Mouse (Mus musculus): ENCODE measurements at regions not wholly inside any gene's neighbourhood (a gene's known extent, or its start where the extent isn't known, plus 50 kb on each side); places are given as distances from the start of the nearest gene placed in this dataset.

DNA sequence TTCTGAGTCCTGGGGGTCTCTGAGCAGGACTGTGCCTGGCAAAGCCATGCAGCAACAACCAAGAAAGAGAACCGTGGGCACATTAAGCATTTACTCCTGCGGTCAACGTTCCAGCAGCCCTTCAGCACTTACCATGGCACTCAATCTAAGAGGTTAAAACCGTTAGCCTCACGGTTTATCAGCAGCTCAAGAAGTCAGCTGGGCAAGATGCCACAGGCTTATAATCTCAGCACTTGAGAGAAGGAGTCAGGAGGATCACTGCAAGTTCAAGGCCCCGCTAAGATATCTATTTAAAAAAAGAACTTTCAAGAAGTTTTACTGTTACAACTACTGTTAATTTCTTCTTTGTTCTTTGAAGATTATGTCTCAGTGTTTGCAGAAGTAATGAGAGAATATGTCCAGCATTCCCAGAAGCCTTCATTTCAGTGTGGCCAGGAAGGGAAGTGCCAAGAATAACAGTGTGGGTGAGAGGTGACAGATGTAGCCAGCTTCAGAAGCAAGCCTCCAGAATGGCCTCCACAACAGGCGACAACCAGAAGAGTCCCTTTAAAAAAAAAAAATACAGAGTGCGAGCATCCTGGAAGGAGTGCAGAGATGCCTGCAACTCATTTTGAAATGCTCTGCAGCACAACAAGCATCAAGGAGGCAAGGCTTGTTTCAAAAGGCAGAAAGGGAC, 84.8 kb upstream of the Spred1 start:
- H3K9me3 ChIP-seq, result no peaks in the 10 kb centered on the region
- no peak overlapping the region for H3K4me2 ChIP-seq
- no peaks in the 10 kb centered on the region for H3K27me3 ChIP-seq
- peaks cover 24% of the 10 kb centered on the region for H3K4me1 ChIP-seq
- H3K4me3 ChIP-seq, result no peak overlapping the region
- no peak overlapping the region for H3K9ac ChIP-seq
- no peak for ATAC-seq (ENCODE audit: insufficient number of reproducible peaks, insufficient read depth, low FRiP score, low TSS enrichment, low read depth)
- H3K36me3 ChIP-seq, result no peaks in the 10 kb centered on the region
- no peak overlapping the region for H3K27ac ChIP-seq
- WGBS, result 67% methylated on average over 8 of the region's 8 CpGs

DNA sequence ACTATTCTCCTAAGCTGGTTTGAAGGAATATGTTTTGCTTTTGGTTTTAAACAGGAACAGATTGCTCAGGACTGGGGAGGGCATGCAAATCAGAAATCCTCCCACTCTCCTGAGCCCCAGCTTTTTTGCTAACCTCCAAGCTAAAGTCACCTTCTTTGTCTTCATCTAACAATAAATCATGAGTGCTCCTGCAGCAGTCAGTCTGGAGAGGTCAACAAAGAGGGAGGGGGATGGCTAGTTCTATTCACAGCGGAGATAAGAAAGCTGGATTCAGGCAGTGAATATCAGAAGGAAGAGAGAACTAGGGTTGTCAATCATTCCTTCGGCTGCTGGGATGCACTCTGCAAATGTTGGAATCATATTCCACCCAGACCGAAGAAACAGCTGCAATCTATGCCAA, 81.0 kb upstream of the Spred1 start:
- 25% methylated on average over 3 of the region's 3 CpGs for WGBS

DNA sequence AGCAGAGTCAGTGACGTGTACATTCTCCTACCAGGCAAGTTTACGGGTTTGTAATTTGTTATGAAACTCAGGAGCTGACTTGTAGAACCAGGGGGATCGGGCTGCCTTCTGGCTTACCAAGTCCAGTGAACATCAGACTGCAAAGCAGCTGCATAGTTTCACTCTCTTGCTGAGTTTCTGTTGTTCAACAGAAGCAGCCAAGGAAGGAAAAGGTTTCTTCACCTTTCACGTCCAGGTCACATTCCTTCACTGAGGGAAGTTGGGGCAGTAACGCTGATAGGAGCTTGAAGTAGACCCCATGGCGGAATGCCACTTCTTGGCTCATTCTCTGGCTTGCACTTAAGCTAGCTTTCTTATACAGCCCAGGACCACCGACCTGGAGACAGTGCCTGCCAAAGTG, 77.3 kb upstream of the Spred1 start:
- H3K4me2 ChIP-seq, result no peak overlapping the region
- no peaks in the 10 kb centered on the region for H3K36me3 ChIP-seq
- peaks cover 27% of the 10 kb centered on the region for H3K4me1 ChIP-seq
- H3K27ac ChIP-seq, result no peak overlapping the region
- H3K4me3 ChIP-seq, result no peak overlapping the region
- 43% methylated on average over 7 of the region's 7 CpGs for WGBS
- H3K9me3 ChIP-seq, result no peaks in the 10 kb centered on the region
- no peak overlapping the region for H3K9ac ChIP-seq
- ATAC-seq (ENCODE audit: insufficient number of reproducible peaks, insufficient read depth, low FRiP score, low TSS enrichment, low read depth), result no peak
- no peaks in the 10 kb centered on the region for H3K27me3 ChIP-seq

More for the DNA sequence above, 81.0 kb upstream of the Spred1 start:
- peaks cover 37% of the 10 kb centered on the region for H3K4me1 ChIP-seq
- no peak for ATAC-seq (ENCODE audit: insufficient number of reproducible peaks, insufficient read depth, low FRiP score, low TSS enrichment, low read depth)
- peak overlapping the region; percentile 66 for H3K27ac ChIP-seq
- H3K36me3 ChIP-seq, result no peaks in the 10 kb centered on the region
- no peak overlapping the region for H3K9ac ChIP-seq
- H3K27me3 ChIP-seq, result no peaks in the 10 kb centered on the region
- no peak overlapping the region for H3K4me2 ChIP-seq
- no peaks in the 10 kb centered on the region for H3K9me3 ChIP-seq
- H3K4me3 ChIP-seq, result no peak overlapping the region

DNA sequence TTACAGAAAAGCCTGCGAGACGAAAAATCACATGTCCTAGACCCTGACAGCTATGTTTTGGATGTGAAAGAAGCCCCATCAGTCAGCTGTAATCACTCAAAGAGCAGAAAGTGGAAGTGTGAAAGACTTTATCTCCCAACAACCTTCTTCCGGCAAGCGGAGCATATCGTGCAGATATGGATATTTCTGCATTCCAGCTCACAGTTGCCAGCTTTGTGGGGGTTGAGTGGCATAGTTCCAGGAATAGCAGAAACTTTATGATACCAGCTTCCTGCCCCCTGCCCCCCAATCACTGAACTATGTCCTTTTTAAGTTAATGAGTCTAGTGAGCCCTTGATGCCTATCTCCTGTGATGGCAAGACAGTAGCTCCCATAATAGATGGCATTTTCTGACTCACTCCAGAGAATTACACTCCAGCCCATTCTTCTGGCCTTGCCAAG, 72.9 kb upstream of the Spred1 start:
- H3K9ac ChIP-seq, result no peak overlapping the region
- 75% methylated on average over 5 of the region's 5 CpGs for WGBS
- H3K4me2 ChIP-seq, result no peak overlapping the region
- no peaks in the 10 kb centered on the region; the same call in 1 of the 2 replicates for H3K9me3 ChIP-seq
- no peak overlapping the region for H3K4me3 ChIP-seq
- H3K4me1 ChIP-seq, result 0 out of 2 replicates have a peak, but pooled peaks cover 8% of the 10 kb centered on the region
- no peaks in the 10 kb centered on the region for H3K27me3 ChIP-seq
- H3K27ac ChIP-seq, result no peak overlapping the region
- ATAC-seq (ENCODE audit: insufficient number of reproducible peaks, insufficient read depth, low FRiP score, low TSS enrichment, low read depth), result no peak
- no peaks in the 10 kb centered on the region for H3K36me3 ChIP-seq

DNA sequence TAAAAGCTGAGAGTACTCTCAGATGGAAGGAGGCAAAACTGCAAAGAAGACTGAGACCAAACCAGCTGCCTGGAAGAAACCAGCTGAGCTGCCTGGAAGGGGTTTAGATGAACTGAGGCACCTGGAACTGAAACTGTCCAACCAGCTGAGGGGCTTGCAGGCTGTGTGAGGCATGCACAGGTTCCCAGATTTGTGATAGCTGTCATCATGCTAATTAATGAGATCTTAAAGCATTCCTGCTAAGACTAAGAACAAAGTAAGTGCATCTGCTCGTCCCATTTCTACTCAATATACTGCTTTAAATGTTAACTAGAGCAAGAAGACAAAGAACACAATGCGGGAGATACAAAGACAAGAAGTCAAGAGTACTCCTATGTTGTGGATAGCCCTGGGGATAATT, 71.1 kb upstream of the Spred1 start:
- no peak for ATAC-seq (ENCODE audit: insufficient number of reproducible peaks, insufficient read depth, low FRiP score, low TSS enrichment, low read depth)
- Histone ChIP-seq H3K27me3 (no peaks in the 10 kb centered on the region), H3K4me3 (no peak overlapping the region), H3K36me3 (no peaks in the 10 kb centered on the region), H3K9me3 (no peaks in the 10 kb centered on the region; the same call in 1 of the 2 replicates), H3K4me1 (no peaks in the 10 kb centered on the region), H3K27ac (no peak overlapping the region), H3K4me2 (no peak overlapping the region), H3K9ac (no peak overlapping the region)
- WGBS, result 75% methylated on average over 2 of the region's 2 CpGs

DNA sequence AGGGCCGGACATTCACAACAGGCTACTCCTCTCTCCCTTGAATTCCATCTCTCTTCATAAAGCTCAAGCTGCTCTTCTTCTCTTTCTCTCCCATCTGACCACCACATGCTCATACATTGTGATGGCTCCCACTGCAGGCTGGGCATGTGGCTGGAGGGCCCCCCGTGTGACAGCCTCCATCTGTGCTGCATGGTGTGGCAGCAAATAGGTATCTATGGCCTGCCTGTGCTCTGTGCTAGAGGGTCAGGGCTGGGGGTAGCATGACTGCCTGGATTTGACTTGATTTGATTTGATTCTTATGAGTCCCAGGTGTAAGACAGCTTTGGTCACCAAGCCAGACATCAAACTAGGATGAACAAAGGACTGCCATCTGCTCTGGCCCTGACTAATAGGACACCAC, 57.0 kb upstream of the Spred1 start:
- H3K4me3 ChIP-seq, result no peak overlapping the region
- no peaks in the 10 kb centered on the region for H3K4me1 ChIP-seq
- ATAC-seq (ENCODE audit: insufficient number of reproducible peaks, insufficient read depth, low FRiP score, low TSS enrichment, low read depth), result no peak
- H3K9me3 ChIP-seq, result no peaks in the 10 kb centered on the region
- 62% methylated on average over 2 of the region's 2 CpGs for WGBS
- no peaks in the 10 kb centered on the region for H3K36me3 ChIP-seq
- H3K9ac ChIP-seq, result no peak overlapping the region
- no peak overlapping the region for H3K4me2 ChIP-seq
- H3K27ac ChIP-seq, result no peak overlapping the region
- H3K27me3 ChIP-seq, result no peaks in the 10 kb centered on the region; the same call in 1 of the 2 replicates

DNA sequence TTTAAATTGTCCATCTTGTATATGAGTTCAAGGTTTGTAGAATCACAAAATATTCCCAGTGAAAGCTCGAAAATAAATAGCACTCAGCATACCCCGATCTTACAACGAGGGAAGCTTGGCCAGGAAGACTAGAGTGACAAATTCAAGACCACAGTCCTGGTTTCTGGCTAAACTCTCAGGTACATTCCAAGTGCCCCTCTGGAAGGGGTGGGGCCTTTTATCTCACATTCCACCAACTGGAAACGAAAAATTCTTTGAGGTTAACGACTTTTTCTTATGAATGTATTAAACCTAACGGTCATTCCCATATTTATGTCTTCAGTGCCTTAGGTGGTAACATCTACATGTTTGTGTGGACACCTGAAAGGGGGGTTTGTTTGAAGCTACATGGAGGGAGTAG, 50.8 kb upstream of the Spred1 start:
- ATAC-seq (ENCODE audit: insufficient number of reproducible peaks, insufficient read depth, low FRiP score, low TSS enrichment, low read depth), result no peak

DNA sequence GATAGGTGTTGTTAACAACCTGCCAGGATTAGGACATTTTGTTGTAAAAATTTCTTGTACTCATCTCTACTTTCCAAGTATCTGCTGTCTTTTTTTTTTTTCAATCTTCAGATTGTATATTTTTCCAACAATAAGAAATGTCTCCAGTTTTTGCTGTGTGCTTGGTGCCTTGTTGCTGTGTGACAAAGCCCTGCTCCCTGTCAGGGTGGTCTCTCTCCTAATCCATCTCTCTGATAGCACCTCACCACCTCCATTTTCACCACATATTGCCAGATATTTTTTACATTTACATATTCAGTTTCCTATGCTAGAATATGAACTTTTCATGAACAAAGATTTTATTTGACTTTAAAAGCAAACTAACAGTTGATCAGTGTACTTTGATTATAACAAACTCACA, 50.1 kb upstream of the Spred1 start:
- Histone ChIP-seq H3K36me3 (no peaks in the 10 kb centered on the region), H3K9ac (no peak overlapping the region), H3K27ac (no peak overlapping the region), H3K27me3 (no peaks in the 10 kb centered on the region), H3K4me2 (no peak overlapping the region), H3K4me3 (no peak overlapping the region), H3K4me1 (no peaks in the 10 kb centered on the region), H3K9me3 (no peaks in the 10 kb centered on the region)
- ATAC-seq (ENCODE audit: insufficient number of reproducible peaks, insufficient read depth, low FRiP score, low TSS enrichment, low read depth), result no peak

More for the DNA sequence above, 50.8 kb upstream of the Spred1 start:
- Histone ChIP-seq H3K27me3 (no peaks in the 10 kb centered on the region), H3K36me3 (no peaks in the 10 kb centered on the region), H3K4me3 (no peak overlapping the region), H3K9ac (no peak overlapping the region), H3K9me3 (no peaks in the 10 kb centered on the region), H3K27ac (no peak overlapping the region), H3K4me1 (no peaks in the 10 kb centered on the region), H3K4me2 (no peak overlapping the region)
- 76% methylated on average over 6 of the region's 6 CpGs for WGBS
